Mouse (Mus musculus): ENCODE data around the gene Ror1. TPM values are rescaled to one million over a fixed set of nuclear protein-coding genes. Genes with fewer than 3 reads are reported as not detected.

Gene Ror1
- 2.3 TPM for polyA plus RNA-seq (2014; fragmentation: Illumina TruSeq; extraction: RNeasy Lipid Tissue Mini Kit (QIAGEN cat#74804); ENCODE audit: low read depth, low replicate concordance)

GRCm38 (mm10) chr4:100095685-100096595 lies at the start of gene Ror1:
Ror1 (plus strand) TSS chr4:100095791.

DNA sequence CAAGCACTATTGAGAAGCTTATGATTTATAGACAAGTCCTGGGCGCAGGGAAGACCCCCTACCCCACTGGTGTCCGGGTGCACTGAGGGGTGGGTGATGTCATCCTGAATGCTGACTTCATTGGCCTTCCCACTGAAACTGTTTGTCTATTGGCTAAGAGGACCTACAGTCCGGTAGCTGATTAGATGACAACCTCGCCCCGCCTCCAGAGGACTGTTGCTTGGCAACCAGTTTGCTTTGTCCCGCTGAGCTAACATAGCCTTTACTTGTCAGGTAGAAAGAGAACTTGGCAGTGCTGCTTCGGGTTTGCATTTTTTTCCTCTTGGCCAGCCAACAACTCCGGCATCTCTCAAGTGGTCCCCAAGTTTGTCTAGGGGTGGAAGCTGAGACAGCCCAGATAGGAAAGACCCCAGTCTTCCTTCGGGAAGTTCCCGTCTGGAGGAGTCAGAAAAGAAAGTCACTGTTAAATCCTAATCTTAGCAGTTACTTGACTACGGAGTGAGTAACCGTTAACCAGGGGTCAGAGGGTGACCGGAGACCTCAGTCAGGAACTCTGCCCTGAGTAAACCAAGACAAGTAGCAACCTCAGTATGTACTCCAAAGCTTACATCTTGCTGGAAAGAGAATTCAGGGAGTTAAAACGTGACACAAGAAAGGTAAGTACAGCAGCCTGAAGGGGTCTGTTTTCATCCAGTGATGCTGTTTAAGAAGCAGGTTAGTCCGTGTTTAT lies 383.2 kb downstream of the Ror1 start, which contains the start of gene Ube2u:
Ube2u (plus strand) TSS at position 258 of the 730 bp plus-strand sequence.

Other genes with a start within 250 kb of the Ror1 start
- 94.2 TPM for gene Pgm1, start 166.4 kb upstream of the Ror1 start, polyA plus RNA-seq (2014; fragmentation: Illumina TruSeq; extraction: RNeasy Lipid Tissue Mini Kit (QIAGEN cat#74804); ENCODE audit: low read depth, low replicate concordance)
- gene Itgb3bp, start 166.0 kb upstream of the Ror1 start, polyA plus RNA-seq (2014; fragmentation: Illumina TruSeq; extraction: RNeasy Lipid Tissue Mini Kit (QIAGEN cat#74804); ENCODE audit: low read depth, low replicate concordance): 10.8 TPM

Data from adipose tissue, adult 10 weeks (tissue).